Mouse (Mus musculus) embryo, embryonic 11.5 days (tissue): ENCODE results near the gene Ets1.

Experiments used
- DNase-seq: peaks from one replicate; pipeline ENCODE4 v3.0.0-alpha.2; 2012; ENCODE audit warnings: low read depth, low spot score

Gene Ets1

GRCm38 (mm10) chr9:32694916-32695490 is 59.0 kb downstream of the Ets1 start:
- DNase-seq, result no peak

- DNase-seq, result peak; percentile 87
Measured at GRCm38 (mm10) chr9:32695492-32696190, 59.6 kb downstream of the Ets1 start.

GRCm38 (mm10) chr9:32696259-32696658 is 60.2 kb downstream of the Ets1 start:
- no peak for DNase-seq

GRCm38 (mm10) chr9:32696717-32697116 is 60.7 kb downstream of the Ets1 start:
- DNase-seq, result no peak

GRCm38 (mm10) chr9:32697291-32698110 is 61.5 kb downstream of the Ets1 start:
- DNase-seq, result no peak

GRCm38 (mm10) chr9:32698766-32699165 is 62.7 kb downstream of the Ets1 start:
- DNase-seq, result no peak

GRCm38 (mm10) chr9:32699391-32699841 is 63.4 kb downstream of the Ets1 start:
- no peak for DNase-seq

- DNase-seq, result no peak
Measured at GRCm38 (mm10) chr9:32700091-32700905, 64.3 kb downstream of the Ets1 start.

GRCm38 (mm10) chr9:32701126-32701997 is 65.3 kb downstream of the Ets1 start:
- no peak for DNase-seq

GRCm38 (mm10) chr9:32701998-32702305 is 65.9 kb downstream of the Ets1 start:
- no peak for DNase-seq

GRCm38 (mm10) chr9:32702836-32703395 is 66.9 kb downstream of the Ets1 start:
- no peak for DNase-seq

- no peak for DNase-seq
Measured at GRCm38 (mm10) chr9:32703976-32704745, 68.1 kb downstream of the Ets1 start.

GRCm38 (mm10) chr9:32705827-32706478 is 69.9 kb downstream of the Ets1 start:
- DNase-seq, result no peak

- DNase-seq, result no peak
Measured at GRCm38 (mm10) chr9:32707436-32707835, 71.4 kb downstream of the Ets1 start.

GRCm38 (mm10) chr9:32708491-32708890 is 72.5 kb downstream of the Ets1 start:
- DNase-seq, result no peak

GRCm38 (mm10) chr9:32709359-32709758 is 73.3 kb downstream of the Ets1 start:
- DNase-seq, result no peak

- no peak for DNase-seq
Measured at GRCm38 (mm10) chr9:32709764-32710734, 74.0 kb downstream of the Ets1 start.
